Mouse (Mus musculus): Measurements from ENCODE around the gene Fam118a. TPM values are rescaled to one million over a fixed set of nuclear protein-coding genes. Genes with fewer than 3 reads are reported as not detected.
"Not testable (repeated sequence)": the region's sequence is repeated elsewhere in the genome, so short reads cannot be mapped to it uniquely, and the experiment has no call there.

Gene Fam118a
- total RNA-seq, 2 experiments from 2014 or later: 3.8 to 22.4 TPM

DNA sequence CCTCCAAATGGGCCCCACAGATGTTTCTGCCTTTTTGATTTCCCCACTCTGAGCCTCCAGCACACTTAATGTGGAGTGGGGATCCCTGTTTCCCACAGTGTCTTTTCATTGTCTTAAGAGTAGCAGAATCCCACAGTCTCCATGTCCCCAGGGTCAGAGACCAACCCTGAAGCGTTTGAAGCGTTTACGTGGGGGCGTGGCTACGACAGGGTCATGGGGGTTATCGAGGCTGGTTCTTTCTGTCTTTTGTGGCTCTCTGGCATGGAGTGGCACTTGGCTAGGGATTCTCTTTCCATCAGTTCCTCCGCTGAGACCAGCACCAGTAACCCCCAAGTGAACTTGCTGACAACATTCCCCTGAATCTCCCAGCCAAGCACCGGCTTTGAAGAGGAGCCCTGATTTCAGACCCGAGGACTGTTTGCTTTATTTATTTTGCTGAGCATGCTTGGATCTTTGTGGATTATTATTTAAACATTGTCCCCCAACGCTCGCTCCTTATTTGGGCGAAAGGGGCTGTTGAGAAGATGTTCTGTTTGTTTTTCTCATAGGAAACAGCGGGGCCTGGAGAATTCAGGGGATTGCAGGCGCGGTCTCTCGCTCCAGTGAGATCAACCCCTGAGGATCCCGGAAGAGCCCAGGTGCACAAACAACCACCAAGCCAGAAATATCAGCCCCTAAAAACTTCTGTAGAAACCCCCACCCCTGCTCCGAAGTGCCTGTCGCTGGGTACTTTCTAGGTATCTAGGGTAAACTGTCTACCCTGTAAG is 16.7 kb upstream of the Fam118a start:
- no peak for ATAC-seq (replicated peaks; ENCODE audit: low FRiP score, poor library complexity, severe bottlenecking)

DNA sequence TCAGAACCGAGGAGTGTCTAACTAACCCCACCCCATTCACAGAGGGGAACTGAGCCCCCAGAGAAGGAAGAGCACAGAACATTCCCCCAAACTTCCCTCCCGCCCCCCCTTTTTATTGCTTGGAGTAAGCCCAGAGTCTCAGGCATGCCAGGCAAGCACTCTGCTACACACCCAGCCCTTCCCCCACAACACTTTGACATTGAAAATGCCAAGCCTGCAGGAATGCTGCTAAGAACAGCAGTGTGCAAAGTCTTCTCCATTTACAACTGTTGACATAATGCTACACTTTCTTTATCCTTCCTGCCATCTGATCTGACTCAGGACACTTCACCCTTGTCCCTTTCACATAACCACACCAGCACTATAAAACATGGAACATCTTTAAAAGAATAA is 16.1 kb upstream of the Fam118a start:
- ATAC-seq (replicated peaks; ENCODE audit: low FRiP score, poor library complexity, severe bottlenecking): no peak

DNA sequence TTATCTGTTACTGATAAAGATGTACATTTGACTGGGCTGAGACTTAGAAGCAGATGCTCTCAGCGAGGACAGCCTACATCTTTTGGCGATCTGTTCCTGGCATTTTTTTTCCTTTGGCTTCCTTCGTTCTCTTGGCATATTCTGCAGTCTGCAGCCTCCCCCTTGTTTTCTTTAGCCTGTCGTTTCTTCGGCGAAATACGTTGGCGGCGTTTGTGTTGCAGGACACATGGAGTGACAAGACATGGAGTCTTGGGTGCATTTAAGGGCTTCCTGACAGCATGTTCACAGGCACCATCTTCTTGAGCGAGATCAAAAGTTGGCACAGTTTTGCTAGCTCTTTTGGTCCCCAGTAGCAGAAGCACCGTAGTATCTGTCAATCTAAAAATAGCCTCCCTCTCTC is 13.0 kb upstream of the Fam118a start:
- ATAC-seq (replicated peaks; ENCODE audit: low FRiP score, poor library complexity, severe bottlenecking): no peak

DNA sequence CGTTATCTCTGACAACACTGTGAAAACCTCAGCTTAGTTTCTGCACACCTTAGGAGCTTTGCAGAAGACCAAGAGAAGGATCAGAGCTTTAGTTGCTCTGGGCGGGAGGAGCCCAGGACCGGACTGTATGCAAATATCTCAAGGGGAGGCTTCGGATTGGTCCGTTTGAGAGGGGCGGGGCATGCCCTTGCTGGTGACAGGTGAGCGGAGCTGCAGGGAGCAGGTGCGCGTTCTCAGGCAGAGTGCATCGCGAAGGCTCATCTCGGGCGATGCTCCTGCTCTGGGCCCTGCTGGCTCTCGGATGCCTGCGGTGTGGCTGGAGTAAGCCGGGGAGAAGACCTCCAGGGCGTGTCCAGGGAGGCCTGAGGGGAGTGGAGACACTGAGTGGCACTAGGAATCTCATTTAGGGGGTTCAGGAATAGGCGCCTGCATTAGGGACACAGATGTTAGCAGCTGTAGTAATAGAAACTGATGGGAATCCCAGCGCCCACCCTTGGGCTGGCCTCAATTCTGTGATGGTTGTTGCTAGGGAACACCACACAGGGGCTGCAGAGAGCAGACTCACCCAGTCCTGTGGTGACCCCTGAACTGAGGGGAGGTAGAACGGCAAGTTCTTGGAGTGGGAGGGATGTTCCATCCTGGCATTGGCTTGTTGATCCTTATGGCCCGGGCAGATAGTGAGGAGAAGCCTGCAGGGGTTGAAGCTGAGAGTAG is 11.6 kb upstream of the Fam118a start, which contains the start of gene Upk3a:
TSS of gene Upk3a (plus strand) at position 191 of the 714 bp plus-strand sequence.
- ATAC-seq (replicated peaks; ENCODE audit: low FRiP score, poor library complexity, severe bottlenecking): no peak

DNA sequence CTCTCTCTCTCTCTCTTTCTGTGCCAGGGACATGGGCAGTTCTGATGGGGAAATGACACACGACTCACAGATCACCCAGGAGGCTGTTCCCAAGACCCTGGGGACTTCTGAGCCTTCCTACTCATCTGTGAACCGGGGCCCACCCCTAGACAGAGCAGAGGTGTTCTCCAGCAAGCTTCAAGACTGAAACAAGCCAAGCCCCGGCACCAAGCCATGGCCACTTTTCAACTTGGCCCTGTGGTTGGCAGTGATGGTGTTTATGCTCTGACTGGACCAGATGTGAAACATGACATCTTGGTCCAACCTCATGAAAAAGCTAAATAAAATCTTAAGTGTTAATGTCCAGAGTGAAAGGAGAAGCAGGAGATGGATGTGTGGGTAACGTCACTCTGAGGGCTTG is 6.5 kb upstream of the Fam118a start:
- no peak for ATAC-seq (replicated peaks; ENCODE audit: low FRiP score, poor library complexity, severe bottlenecking)

DNA sequence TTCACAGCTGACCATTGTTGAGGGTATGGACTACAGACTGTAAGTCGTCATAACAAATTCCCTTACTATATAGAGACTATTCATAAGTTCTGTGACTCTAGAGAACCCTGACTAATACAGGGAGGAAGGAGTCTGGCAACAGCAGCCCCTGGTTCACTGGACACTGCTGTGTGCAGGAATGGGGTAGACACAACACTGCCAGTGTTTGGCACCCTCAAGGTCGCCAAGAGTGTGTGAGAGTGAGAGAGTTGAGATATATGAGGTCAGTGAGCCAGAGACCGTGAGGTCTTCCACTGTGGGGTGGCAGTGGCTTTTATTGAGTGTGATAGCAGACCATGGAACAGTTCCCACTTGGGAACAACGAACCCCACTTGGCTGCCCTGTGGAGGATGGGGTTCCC is 2.6 kb upstream of the Fam118a start:
- ATAC-seq (replicated peaks; ENCODE audit: low FRiP score, poor library complexity, severe bottlenecking): no peak

DNA sequence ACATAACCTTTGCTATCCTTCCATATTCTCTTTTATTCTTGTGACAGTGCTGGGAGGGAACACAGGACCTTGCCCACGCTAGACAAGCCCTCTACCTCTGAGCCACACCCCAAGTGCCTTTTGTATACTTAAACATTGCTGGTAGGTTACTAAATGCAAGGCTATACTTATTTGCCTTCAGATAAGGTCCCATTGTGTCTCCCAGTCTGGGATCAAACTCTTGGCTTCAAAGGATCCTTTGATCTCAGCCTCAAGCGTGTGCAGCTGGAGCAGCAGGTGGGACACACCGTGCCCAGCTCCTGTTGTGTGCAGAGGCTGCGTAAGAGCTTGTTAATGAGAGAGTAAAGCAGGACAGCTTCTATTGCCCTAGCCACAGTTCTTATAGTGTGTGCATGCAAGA is 1.0 kb upstream of the Fam118a start:
- no peak for ATAC-seq (replicated peaks; ENCODE audit: low FRiP score, poor library complexity, severe bottlenecking)

DNA sequence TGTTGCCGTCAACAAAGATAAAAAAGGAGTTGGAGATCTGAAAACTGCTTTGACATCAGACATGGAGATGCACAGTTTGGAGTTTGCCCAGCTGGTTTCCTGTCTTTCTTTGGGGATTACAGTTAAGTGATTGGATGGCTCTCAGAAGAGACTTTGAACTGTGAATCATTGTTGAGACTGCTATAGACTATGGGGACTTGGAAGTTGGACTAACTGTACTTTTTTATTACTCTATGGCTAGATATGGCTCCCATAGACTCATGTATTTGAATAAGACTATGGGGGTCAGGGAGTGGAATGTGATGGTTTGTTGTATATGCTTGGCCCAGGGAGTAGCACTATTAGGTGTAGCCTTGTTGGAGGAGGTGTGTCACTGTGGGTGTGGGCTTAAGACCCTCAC is 1.9 kb downstream of the Fam118a start:
- not testable (repeated sequence) for ATAC-seq (replicated peaks; ENCODE audit: low FRiP score, poor library complexity, severe bottlenecking)

DNA sequence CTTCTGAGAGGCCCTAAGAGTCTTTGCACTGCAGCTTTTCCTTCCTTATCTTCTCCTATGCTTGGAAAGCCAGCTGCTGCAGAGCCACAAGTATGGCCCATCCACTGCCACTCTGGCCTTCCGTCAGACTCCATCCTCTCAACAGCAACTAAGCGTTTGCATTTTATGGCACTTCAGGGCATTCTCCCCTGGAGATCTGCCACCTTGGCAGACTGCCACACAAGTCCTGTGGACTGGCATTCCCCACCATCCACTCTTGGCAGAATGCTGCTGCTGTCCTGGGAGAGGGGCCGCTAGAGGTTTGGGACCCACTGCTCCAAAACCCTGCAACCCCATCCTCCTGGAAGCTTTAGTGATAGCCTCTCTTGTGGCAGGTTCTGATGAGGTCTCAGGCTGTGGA is 3.1 kb downstream of the Fam118a start:
- ATAC-seq (replicated peaks; ENCODE audit: low FRiP score, poor library complexity, severe bottlenecking): no peak

DNA sequence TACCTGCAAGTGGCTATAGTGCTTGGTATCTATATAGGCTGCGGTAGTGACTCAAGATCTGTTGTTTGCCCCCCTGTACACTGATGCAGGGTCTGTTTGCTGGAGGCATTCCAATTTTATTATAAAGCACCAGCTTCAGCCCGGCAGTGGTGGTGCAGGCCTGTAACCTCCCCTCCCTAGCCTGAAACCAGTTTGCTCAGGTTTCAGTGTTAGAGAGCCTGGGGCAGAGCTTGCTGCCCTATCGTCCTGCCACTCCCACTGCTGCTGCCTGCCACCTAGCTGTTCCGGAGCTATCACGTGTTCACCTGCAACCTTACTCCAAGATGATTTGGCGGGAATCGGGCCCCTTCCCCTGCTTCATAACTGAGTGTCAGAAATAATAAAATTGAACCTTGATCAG is 5.2 kb downstream of the Fam118a start:
- ATAC-seq (replicated peaks; ENCODE audit: low FRiP score, poor library complexity, severe bottlenecking): not testable (repeated sequence)

DNA sequence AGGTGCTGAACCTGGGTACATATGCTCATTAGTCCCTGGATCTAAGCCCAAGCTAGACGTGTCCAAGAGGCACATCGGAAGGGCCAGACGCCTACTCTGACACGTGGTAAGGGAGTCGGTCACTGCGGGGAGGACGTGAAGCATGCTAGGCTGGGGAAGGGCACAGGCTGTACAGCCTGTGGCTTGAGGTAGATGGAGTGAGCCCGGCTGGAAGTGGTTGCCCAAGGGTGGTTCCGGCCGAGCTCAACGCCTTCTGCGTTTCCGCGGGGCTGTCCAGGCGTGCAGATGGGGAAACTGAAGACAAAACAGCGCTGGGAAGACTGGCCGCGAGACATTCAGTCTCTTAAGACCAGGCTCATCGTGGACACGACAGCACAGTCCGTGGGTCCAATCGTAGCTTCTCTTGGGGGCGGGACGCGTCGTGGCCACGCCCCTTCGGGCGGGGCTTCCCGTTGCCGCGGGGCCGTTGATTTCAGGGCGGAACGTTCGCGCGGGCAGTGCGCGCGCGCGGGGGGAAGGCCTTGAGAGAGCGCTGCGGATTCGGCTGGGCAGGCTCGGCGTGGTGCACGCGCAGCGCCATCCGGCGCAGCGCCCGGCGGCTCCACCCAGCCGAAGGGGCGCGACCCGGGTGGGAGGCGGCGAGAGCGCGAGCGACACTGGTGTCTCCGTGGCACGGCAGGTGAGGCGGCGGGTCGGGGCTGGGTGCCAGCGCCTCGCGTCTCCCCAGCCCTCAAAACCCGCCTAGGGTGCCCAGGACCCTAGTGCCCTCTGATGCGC is 8.0 kb downstream of the Fam118a start:
- peak; percentile 84 for ATAC-seq (replicated peaks; ENCODE audit: low FRiP score, poor library complexity, severe bottlenecking)

DNA sequence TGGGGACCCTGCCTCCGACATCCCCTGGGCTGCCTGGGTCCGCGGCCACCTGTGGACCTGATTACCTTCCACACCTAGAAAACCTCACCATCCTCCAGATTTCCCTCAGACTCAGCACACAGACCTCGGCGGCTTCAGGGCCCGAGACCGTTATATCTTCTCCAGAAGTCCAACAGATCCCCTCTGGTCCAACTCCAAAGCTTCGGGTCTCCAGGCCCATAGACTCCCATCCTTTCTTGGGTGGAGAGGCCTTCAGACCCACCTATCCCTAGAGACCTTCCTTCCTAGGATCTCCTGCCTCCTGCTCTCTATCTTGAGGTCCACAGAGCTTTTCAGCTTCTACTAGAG is 8.6 kb downstream of the Fam118a start:
- ATAC-seq (replicated peaks; ENCODE audit: low FRiP score, poor library complexity, severe bottlenecking): no peak

DNA sequence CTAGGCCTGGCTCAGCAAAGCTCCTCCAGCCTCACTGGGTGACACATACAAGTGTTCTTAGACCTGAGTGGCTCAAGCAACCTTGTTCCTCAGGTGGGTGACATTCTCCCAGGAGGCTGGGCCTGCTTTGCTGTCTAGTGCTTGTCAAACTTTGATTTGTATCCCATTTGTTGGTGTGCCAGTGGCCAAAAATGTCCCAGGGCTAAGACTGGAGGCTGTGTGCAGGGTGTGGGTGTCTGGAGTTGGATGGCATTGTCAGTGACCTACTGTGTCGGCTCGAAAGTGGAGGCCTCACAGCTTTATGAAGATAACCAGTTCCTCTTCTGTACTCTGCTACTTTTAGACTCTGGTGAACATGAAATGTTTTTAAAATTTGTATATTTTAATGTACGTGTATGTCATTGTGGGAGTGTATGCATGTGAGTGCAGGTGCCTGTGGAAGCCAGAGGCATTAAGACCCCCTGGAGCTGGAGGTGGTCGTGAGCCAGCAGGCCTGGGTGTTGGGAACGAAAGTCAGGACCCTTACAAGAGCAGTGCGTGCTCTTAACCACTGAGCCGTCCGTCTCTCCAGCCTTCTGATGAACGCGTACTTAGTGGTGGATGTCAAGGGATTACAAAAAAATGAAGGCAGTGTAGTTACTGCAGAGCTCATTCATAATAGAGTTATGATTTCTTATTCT is 12.9 kb downstream of the Fam118a start:
- ATAC-seq (replicated peaks; ENCODE audit: low FRiP score, poor library complexity, severe bottlenecking): no peak

DNA sequence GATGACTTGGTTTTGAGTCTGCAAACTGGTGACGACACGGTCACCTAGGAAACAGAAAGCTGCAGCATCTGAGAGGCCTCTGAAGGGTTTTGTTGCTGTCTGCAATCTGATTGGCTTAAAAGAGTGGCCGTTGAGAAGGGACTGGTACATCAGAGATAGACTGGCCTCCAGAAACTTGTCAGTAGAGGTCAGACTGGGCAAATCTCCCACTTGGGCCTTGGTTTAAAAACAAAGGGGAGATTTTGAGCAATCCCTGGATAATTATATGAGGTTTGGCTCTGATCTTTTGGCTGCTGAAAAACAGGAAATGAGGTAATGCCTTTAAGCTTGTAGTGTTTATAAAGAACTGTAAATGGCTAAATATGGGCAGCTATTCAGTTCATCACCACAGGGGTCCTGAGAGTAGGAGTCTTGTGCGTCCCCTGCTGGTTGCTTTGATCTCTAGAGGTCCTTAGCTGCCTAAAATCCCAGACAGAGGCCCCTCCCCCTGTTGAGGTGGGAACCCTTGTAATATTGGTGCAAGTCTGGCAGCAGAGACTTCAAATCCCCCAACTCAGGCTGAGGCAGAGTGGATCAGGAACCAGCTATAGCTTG is 13.7 kb downstream of the Fam118a start:
- no peak for ATAC-seq (replicated peaks; ENCODE audit: low FRiP score, poor library complexity, severe bottlenecking)

DNA sequence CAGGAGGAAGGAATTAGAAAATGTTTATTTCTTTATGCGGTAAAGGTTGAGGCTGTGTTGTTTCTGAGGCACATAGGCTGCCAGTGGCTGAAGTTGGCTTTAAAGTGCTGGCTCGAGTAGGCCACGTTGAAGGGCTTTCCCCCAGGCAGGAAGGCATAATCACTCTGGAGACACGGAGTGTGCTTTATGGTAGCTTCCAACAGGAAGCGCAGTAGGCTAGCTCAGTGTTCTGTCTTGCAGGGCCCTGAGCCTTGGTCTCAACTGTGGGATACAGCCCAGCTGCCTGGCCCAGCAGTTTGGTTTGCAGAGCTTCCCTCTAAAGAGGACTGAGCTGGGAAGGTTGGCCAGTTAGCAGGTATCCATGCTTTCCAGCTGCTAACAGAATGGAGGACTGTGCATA is 14.4 kb downstream of the Fam118a start:
- no peak for ATAC-seq (replicated peaks; ENCODE audit: low FRiP score, poor library complexity, severe bottlenecking)

DNA sequence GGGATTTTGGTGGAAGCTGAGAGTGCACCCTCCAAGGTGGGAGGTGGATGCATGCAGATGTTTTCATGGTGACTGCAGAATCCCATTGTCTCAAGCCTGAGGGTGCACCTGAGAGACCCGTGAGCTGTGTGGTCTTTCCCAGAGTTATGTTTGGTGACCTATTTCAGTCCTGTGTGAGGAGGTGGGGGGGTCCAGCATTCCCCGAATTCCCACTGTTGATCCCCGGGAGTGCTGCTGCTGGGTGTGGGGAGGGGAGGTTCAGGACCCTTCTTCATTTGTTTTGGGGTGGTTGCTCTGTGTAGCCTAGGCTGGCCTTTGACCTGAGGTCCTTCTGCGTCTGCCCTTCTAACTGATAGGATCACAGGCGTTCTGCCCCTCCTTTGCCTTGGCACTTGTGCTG is 15.0 kb downstream of the Fam118a start:
- 0 out of 2 replicates have a peak, but pooled peaks have one; percentile 12 for ATAC-seq (replicated peaks; ENCODE audit: low FRiP score, poor library complexity, severe bottlenecking)

DNA sequence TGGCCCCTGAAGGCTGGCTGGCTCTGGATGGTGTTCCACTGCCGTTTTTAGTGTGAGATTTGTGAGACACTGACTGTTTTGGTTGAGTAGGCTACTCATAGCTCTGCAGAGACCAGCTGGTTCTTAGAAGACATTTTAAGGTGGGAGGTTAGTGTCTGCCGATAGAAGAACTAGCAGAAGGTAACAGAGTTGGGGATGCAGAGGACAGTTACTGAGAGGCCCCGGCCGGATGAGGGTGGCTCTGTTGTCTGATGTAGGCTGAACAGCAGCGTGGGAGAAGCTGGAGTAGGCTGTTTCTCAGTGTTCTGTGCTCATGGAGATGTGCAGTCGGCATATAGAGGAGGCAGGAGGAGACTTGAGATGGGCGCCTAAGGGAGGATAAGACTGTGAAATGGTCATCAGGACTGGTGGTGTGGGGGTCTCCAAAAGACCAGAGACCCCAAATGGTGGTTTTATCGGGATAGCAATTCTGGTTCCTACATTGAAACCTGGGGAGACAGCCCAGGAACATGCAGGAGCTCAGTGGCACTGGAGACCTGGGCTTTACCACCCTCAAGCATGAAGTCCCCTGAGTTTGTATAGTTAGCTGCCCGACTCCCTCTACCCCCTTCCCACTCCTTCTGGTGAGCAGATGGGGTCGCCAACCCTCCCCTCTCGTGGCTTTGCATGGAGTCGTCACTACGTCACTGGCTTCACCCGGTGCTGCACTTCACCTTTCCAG is 17.6 kb downstream of the Fam118a start:
- no peak for ATAC-seq (replicated peaks; ENCODE audit: low FRiP score, poor library complexity, severe bottlenecking)

DNA sequence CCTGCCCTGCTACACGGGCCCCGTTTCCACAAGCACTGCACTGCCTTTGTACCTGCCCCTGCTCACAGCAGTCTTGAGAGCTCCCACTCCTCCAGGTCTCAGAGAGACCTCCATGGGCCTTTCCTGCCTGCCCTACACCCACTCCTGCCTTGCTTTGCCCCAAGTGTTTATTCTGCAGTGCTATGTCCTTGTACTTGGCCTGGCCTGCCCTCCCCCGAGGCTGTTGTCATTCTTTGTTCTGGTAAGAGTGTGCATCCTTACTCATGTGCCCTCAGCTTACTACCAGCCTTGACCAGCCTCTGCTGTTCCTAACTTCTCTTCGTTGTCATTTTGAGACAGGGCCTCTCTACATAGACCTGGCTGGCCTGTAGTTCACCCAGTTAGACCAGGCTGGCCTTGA is 19.1 kb downstream of the Fam118a start:
- no peak for ATAC-seq (replicated peaks; ENCODE audit: low FRiP score, poor library complexity, severe bottlenecking)

DNA sequence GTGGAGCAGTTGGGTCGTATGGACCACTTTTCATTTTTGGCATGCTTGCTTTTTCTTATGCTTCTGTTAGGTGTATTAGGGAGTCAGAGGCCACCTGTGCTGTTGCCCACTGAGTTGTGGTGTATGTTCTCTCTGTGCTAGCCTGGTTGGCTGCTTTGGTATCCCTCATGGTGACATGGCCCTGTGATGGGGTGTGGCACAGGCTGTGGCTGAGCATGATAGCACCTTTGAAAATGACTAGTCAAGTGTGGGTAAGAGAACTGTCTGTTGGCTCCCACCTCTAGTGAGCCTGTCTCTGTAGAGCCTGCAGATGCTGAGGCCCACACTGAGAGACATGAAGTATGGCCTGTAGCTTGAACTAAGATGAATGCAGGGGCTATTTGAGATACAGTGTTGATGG is 21.0 kb downstream of the Fam118a start:
- no peak for ATAC-seq (replicated peaks; ENCODE audit: low FRiP score, poor library complexity, severe bottlenecking)
